Mouse (Mus musculus): ENCODE data around the gene S100a7a.

Gene S100a7a

GRCm38 (mm10) chr3:90653717-90654116, at the start of gene S100a7a:
Gene S100a7a (plus strand): TSS chr3:90654017.

GRCm38 (mm10) chr3:90604416-90604815, 49.4 kb upstream of the S100a7a start:
- WGBS: 20% methylated on average over 4 of the region's 4 CpGs

GRCm38 (mm10) chr3:90605049-90605448, 48.8 kb upstream of the S100a7a start:
- whole genome bisulfite sequencing: 64% methylated on average over 3 of the region's 3 CpGs

- WGBS: 92% methylated on average over 2 of the region's 2 CpGs
Measured at GRCm38 (mm10) chr3:90605736-90606135, 48.1 kb upstream of the S100a7a start.

- 94% methylated on average over 6 of the region's 6 CpGs for WGBS
Measured at GRCm38 (mm10) chr3:90606185-90606584, 47.6 kb upstream of the S100a7a start.

GRCm38 (mm10) chr3:90607361-90607760, 46.5 kb upstream of the S100a7a start:
- 92% methylated on average over 3 of the region's 3 CpGs for WGBS

GRCm38 (mm10) chr3:90608223-90608622, 45.6 kb upstream of the S100a7a start, which contains the start of gene S100a5:
Gene S100a5 (plus strand): TSS chr3:90608523.
- WGBS: 85% methylated on average over 3 of the region's 3 CpGs

GRCm38 (mm10) chr3:90611494-90611893, 42.3 kb upstream of the S100a7a start:
- WGBS: 97% methylated on average over 3 of the region's 3 CpGs

GRCm38 (mm10) chr3:90612061-90612460, 41.8 kb upstream of the S100a7a start:
- WGBS: 53% methylated on average over 4 of the region's 4 CpGs

GRCm38 (mm10) chr3:90612728-90613291, 41.0 kb upstream of the S100a7a start, which contains the start of gene S100a6:
Gene S100a6 (plus strand): TSS chr3:90612882.
- 6% methylated on average over 23 of the region's 23 CpGs for WGBS

GRCm38 (mm10) chr3:90613461-90614147, 40.2 kb upstream of the S100a7a start:
- 73% methylated on average over 7 of the region's 7 CpGs for WGBS

GRCm38 (mm10) chr3:90614148-90614530, 39.7 kb upstream of the S100a7a start:
- 89% methylated on average over 6 of the region's 6 CpGs for WGBS

GRCm38 (mm10) chr3:90614611-90615251, 39.1 kb upstream of the S100a7a start:
- 82% methylated on average over 11 of the region's 11 CpGs for WGBS

- whole genome bisulfite sequencing: 6% methylated on average over 7 of the region's 7 CpGs
Measured at GRCm38 (mm10) chr3:90615415-90615814, 38.4 kb upstream of the S100a7a start.

- WGBS: 82% methylated on average over 1 of the region's 1 CpGs
Measured at GRCm38 (mm10) chr3:90615911-90616310, 37.9 kb upstream of the S100a7a start.

- 19% methylated on average over 1 of the region's 1 CpGs for WGBS
Measured at GRCm38 (mm10) chr3:90617586-90617985, 36.2 kb upstream of the S100a7a start.

GRCm38 (mm10) chr3:90621552-90621951, 32.3 kb upstream of the S100a7a start:
- WGBS: 68% methylated on average over 7 of the region's 7 CpGs

GRCm38 (mm10) chr3:90623435-90624071, 30.3 kb upstream of the S100a7a start:
- 33% methylated on average over 2 of the region's 2 CpGs for WGBS

- WGBS: 92% methylated on average over 5 of the region's 5 CpGs
Measured at GRCm38 (mm10) chr3:90625496-90625895, 28.3 kb upstream of the S100a7a start.

- 81% methylated on average over 9 of the region's 9 CpGs for WGBS
Measured at GRCm38 (mm10) chr3:90626266-90627021, 27.4 kb upstream of the S100a7a start.

- WGBS: 96% methylated on average over 5 of the region's 5 CpGs
Measured at GRCm38 (mm10) chr3:90627366-90627765, 26.5 kb upstream of the S100a7a start.

- WGBS: 63% methylated on average over 4 of the region's 4 CpGs
Measured at GRCm38 (mm10) chr3:90627807-90628206, 26.0 kb upstream of the S100a7a start.
